Mouse (Mus musculus) central nervous system, embryonic 11.5 days (tissue): ENCODE data around the gene Metap1. TPM values are rescaled to one million over a fixed set of nuclear protein-coding genes. Genes with fewer than 3 reads are reported as not detected.

Source experiments
- polyA plus RNA-seq: library from polyadenylated mRNA; depleted of rRNA; stranded (reverse); fragments of >200 nt; gene quantifications from 2 replicates; pipeline ENCODE4 v1.2.3, GENCODE M21; 2012; rRNA removed

The Metap1 gene
- 61.0 and 74.3 TPM in 2 replicates for polyA plus RNA-seq

GRCm38 (mm10) chr3:138489327-138490033 lies at the start of gene Metap1:
Gene Metap1 (minus strand): TSS chr3:138489515.

GRCm38 (mm10) chr3:138526073-138526915 lies 37.0 kb upstream of the Metap1 start, which contains the start of gene Eif4e:
Gene Eif4e (plus strand): TSS chr3:138526179.

GRCm38 (mm10) chr3:138442612-138443464 lies 46.5 kb downstream of the Metap1 start, which contains the start of gene Adh5:
Gene Adh5 (plus strand): TSS chr3:138443093.

GRCm38 (mm10) chr3:138415121-138415690 lies 74.1 kb downstream of the Metap1 start, which contains the start of gene Adh4:
Gene Adh4 (plus strand): TSS chr3:138415466.

Other genes with a start within 250 kb of the Metap1 start
- 0.30 and 1.8 TPM in 2 replicates for gene Adh1, start 228.5 kb downstream of the Metap1 start, polyA plus RNA-seq
- not detected in 2 replicates for gene Adh6a, start 176.2 kb downstream of the Metap1 start, polyA plus RNA-seq
- 0.31 and 0.35 TPM in 2 replicates for gene Adh6b, start 147.7 kb downstream of the Metap1 start, polyA plus RNA-seq
- gene Adh4, start 74.0 kb downstream of the Metap1 start, polyA plus RNA-seq = not detected in 2 replicates
- gene Adh5, start 46.4 kb downstream of the Metap1 start, polyA plus RNA-seq = 171 and 256 TPM in 2 replicates
- 282 and 319 TPM in 2 replicates for gene Eif4e, start 36.7 kb upstream of the Metap1 start, polyA plus RNA-seq